Mouse (Mus musculus) CH12.LX (cell line): ENCODE measurements around the gene Prr5l. TPM values are rescaled to one million over a fixed set of nuclear protein-coding genes. Genes with fewer than 3 reads are reported as not detected.

ENCODE experiments used
- DNase-seq: peaks from one replicate; pipeline ENCODE4 v3.0.0-alpha.2; 2013; ENCODE audit errors: extremely low read depth
- H3K27ac ChIP-seq: 2 replicates; pipeline ENCODE4 v1.5.1; 2012; ENCODE audit warnings: low read depth, mild to moderate bottlenecking, control low read depth, moderate library complexity; ENCODE audit not compliant: insufficient read depth
- H3K27me3 ChIP-seq: replicated peaks from 2 replicates; pipeline ENCODE3; 2012; ENCODE audit warnings: inconsistent platforms
- H3K36me3 ChIP-seq, 2 experiments: replicated peaks in 1 of 2; 2 replicates each; pipeline versions ENCODE3 to v1.6.1; 2012; ENCODE audit warnings: inconsistent platforms in 1 of 2, low read length in 1 of 2, mild to moderate bottlenecking in 1 of 2, mixed read lengths in 1 of 2, moderate library complexity in 1 of 2; ENCODE audit not compliant: control insufficient read depth in 1 of 2, insufficient read depth in 1 of 2
- H3K4me1 ChIP-seq, 2 experiments: 2 replicates each; pipeline ENCODE4 v1.6.1; 2012; ENCODE audit warnings: inconsistent platforms in 1 of 2, moderate library complexity in 1 of 2; ENCODE audit not compliant: insufficient read depth in 2 of 2, control insufficient read depth in 1 of 2
- H3K4me2 ChIP-seq: 2 replicates; pipeline ENCODE4 v1.6.1; 2012; ENCODE audit warnings: low read depth, mild to moderate bottlenecking, control low read depth; ENCODE audit not compliant: poor library complexity, insufficient read depth, severe bottlenecking
- H3K4me3 ChIP-seq, 3 experiments: fragments of 150-350 bp in 1 of 3; sonication (generic) in 1 of 3; replicated peaks in 1 of 3; 2 replicates each; pipeline versions ENCODE3 to v1.5.1; 2011 to 2012; ENCODE audit warnings: low read depth in 2 of 3, low read length in 2 of 3, mild to moderate bottlenecking in 2 of 3, moderate library complexity in 2 of 3, control low read depth in 1 of 3, improper control_type of control experiment in 1 of 3, inconsistent platforms in 1 of 3, mixed read lengths in 1 of 3; ENCODE audit not compliant: poor library complexity in 1 of 3
- H3K79me2 ChIP-seq: replicated peaks from 2 replicates; pipeline ENCODE4 v1.6.1; 2012; ENCODE audit warnings: mild to moderate bottlenecking, moderate library complexity; ENCODE audit not compliant: control insufficient read depth, poor library complexity, insufficient read depth, severe bottlenecking; ENCODE audit errors: extremely low read depth
- H3K9ac ChIP-seq: 2 replicates; pipeline ENCODE4 v1.6.1; 2012; ENCODE audit warnings: low read depth, mild to moderate bottlenecking, control low read depth, moderate library complexity; ENCODE audit not compliant: insufficient read depth
- H3K9me3 ChIP-seq: replicated peaks from 2 replicates; pipeline ENCODE3; 2012; ENCODE audit warnings: low read length, inconsistent platforms, mixed read lengths
- BHLHE40 ChIP-seq: IDR thresholded peaks from 2 replicates; pipeline ENCODE4 v1.6.1; 2011; ENCODE audit warnings: mild to moderate bottlenecking, low read depth, low read length, improper control_type of control experiment
- CHD2 ChIP-seq: IDR thresholded peaks from 2 replicates; pipeline ENCODE4 v1.6.1; 2011; ENCODE audit warnings: low read length, improper control_type of control experiment
- CTCF ChIP-seq, 2 experiments: IDR thresholded peaks in 1 of 2; conservative IDR thresholded peaks in 1 of 2; 2 replicates each; pipeline ENCODE4 v1.5.1; 2011 to 2012; ENCODE audit warnings: low read depth in 2 of 2, low read length in 2 of 2, improper control_type of control experiment in 1 of 2, inconsistent platforms in 1 of 2, mild to moderate bottlenecking in 1 of 2, moderate library complexity in 1 of 2
- ELF1 ChIP-seq: IDR thresholded peaks from 2 replicates; pipeline ENCODE4 v1.6.1; 2014; ENCODE audit warnings: low read depth, mild to moderate bottlenecking, inconsistent platforms, low read length, improper control_type of control experiment
- GABPA ChIP-seq: IDR thresholded peaks from 2 replicates; pipeline ENCODE4 v1.6.1; 2012; ENCODE audit warnings: low read depth, low read length, improper control_type of control experiment, inconsistent platforms; ENCODE audit not compliant: insufficient replicate concordance
- HCFC1 ChIP-seq: IDR thresholded peaks from 2 replicates; pipeline ENCODE4 v1.6.1; 2012; ENCODE audit warnings: low read depth, mild to moderate bottlenecking, inconsistent platforms, low read length, improper control_type of control experiment
- IRF4 ChIP-seq: IDR thresholded peaks from 2 replicates; pipeline ENCODE4 v1.6.1; 2014; ENCODE audit warnings: low read depth, mild to moderate bottlenecking, inconsistent platforms, low read length, improper control_type of control experiment
- KAT2A ChIP-seq: IDR thresholded peaks from 2 replicates; pipeline ENCODE4 v1.6.1; 2012; ENCODE audit warnings: low read length, improper control_type of control experiment, inconsistent platforms; ENCODE audit not compliant: insufficient replicate concordance
- NELFE ChIP-seq: IDR thresholded peaks from 2 replicates; pipeline ENCODE4 v1.6.1; 2011; ENCODE audit warnings: low read depth, low read length, improper control_type of control experiment
- PAX5 ChIP-seq: IDR thresholded peaks from 2 replicates; pipeline ENCODE4 v1.6.1; 2012; ENCODE audit warnings: low read length, inconsistent platforms, mixed read lengths
- POLR2A ChIP-seq: IDR thresholded peaks from 2 replicates; pipeline ENCODE4 v1.6.1; 2011; ENCODE audit warnings: low read depth, mild to moderate bottlenecking, improper control_type of control experiment, low read length
- POLR2AphosphoS2 ChIP-seq: IDR thresholded peaks from 2 replicates; pipeline ENCODE4 v1.6.1; 2011; ENCODE audit warnings: low read depth, low read length, improper control_type of control experiment
- RAD21 ChIP-seq: IDR thresholded peaks from 2 replicates; pipeline ENCODE4 v1.6.1; 2011; ENCODE audit warnings: low read depth, mild to moderate bottlenecking, low read length, improper control_type of control experiment, moderate library complexity
- SMC3 ChIP-seq: IDR thresholded peaks from 2 replicates; pipeline ENCODE4 v1.6.1; 2011; ENCODE audit warnings: low read depth, low read length, improper control_type of control experiment
- UBTF ChIP-seq: IDR thresholded peaks from 2 replicates; pipeline ENCODE4 v1.6.1; 2012; ENCODE audit warnings: low read depth, mild to moderate bottlenecking, inconsistent platforms, low read length, improper control_type of control experiment, moderate library complexity
- USF1 ChIP-seq: IDR thresholded peaks from 2 replicates; pipeline ENCODE4 v1.6.1; 2014; ENCODE audit warnings: low read depth, mild to moderate bottlenecking, inconsistent platforms, low read length, improper control_type of control experiment
- USF2 ChIP-seq: conservative IDR thresholded peaks from 2 replicates; pipeline ENCODE4 v1.6.1; 2011; ENCODE audit warnings: low read depth, low read length, improper control_type of control experiment
- ZC3H11A ChIP-seq: IDR thresholded peaks from 2 replicates; pipeline ENCODE4 v1.6.1; 2012; ENCODE audit warnings: low read depth, mild to moderate bottlenecking, inconsistent platforms, low read length, improper control_type of control experiment
- dilution Hi-C: fragments of 300-500 bp; cut with MboI; formaldehyde crosslinking; loops from 2 replicates; pipeline ENCODE4 v1.14.3; 2020; ENCODE audit warnings: low sequenced_read_pairs; ENCODE audit not compliant: extremely low pct_unique_long_range_greater_than_20kb, extremely low pct_ligation_motif_present
- in situ Hi-C: fragments of 300-500 bp; cut with MboI; formaldehyde crosslinking; loops from 3 replicates; pipeline ENCODE4 v1.14.3; 2019; ENCODE audit warnings: low sequenced_read_pairs, low pct_ligation_motif_present, low pct_unique_long_range_greater_than_20kb, mixed read lengths
- polyA plus RNA-seq: library from polyadenylated mRNA; unstranded; fragments of >175 nt; gene quantifications from 2 replicates; pipeline ENCODE4 v1.2.1, GENCODE M21; 2012; ENCODE audit warnings: low read depth; ENCODE audit not compliant: insufficient read length
- total RNA-seq, 2 experiments: library from RNA; depleted of rRNA; stranded (reverse); fragments of 300-350 nt in 1 of 2; fragments of >200 nt in 1 of 2; gene quantifications; 2 replicates each; pipeline ENCODE4 v1.2.3; 2012 to 2014

Gene Prr5l
- total and polyA plus RNA-seq, 3 experiments: 0.21 to 0.93 TPM; not detected in 1

DNA sequence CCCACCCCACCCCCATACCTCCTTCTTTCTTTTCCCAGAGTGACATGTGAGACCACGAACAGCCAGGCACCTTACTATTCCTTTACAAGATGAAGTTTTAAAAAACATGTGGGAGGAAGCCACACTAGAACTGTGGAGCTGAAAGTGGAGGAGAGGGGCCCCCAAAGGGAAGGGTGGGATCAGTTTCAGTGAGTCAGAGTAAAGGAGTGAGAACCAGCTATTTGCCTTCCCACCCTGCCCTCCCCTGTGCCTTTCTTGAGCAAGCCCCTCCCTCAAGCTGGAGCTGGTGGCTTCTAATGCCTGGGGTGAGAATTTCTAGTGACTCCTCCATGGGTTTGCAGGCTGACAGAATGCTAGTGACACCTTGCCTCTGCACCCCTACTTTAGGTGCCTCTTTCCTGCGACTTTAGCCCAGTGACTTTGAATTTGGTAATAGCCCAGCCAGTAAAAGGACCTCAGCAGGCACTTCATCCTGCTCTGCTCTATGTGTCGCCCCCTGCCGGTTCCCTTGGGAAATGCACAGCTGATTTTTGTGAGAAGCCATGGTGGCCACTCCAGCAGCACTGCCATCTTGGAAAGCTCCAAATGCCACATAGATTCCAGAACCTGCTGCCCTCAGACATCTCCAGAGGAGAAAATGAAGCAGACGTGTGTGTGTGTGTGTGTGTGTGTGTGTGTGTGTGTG is 67.4 kb downstream of the Prr5l start:
- in situ Hi-C loops: no loop called here
- no peaks in the 10 kb centered on the region for H3K36me3 ChIP-seq
- H3K4me2 ChIP-seq: no peak overlapping the region
- H3K79me2 ChIP-seq: no peaks in the 10 kb centered on the region
- no peaks in the 10 kb centered on the region for H3K27me3 ChIP-seq
- dilution Hi-C loops: no loop called here
- H3K9ac ChIP-seq: no peak overlapping the region
- H3K4me1 ChIP-seq: peaks cover 8 to 9% of the 10 kb centered on the region in 2 experiments
- peak; percentile 46 for DNase-seq
- H3K4me3 ChIP-seq: no peak overlapping the region
- no peak overlapping the region for H3K27ac ChIP-seq
- H3K9me3 ChIP-seq: no peaks in the 10 kb centered on the region
- TF ChIP-seq SMC3 (peak; percentile 71), CTCF (conservative IDR thresholded peaks at IDR 0.05 in 1 of 2, IDR thresholded peaks at IDR 0.05 in 1 of 2; ENCODE audit: low read depth in 2 of 2, low read length in 2 of 2) (peak; percentile 71 to 74), PAX5 (no peak), RAD21 (peak; percentile 37), POLR2AphosphoS2 (no peak)

DNA sequence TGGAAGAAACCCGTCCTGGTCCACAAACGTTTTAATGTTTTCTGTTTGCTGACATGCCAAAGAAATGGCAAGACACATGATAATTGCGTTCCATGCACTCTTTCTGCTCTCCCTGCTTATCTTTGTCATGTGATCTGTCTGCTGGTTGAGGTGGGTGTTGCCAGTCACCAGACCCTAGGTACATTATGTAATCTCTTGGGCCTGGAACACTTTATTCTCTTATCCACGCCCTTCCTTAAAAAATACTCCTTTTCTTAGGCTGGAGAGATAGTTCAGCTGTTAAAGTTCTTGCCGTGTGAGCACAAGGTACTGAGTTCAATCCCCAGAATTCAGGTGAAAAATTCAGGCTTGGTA is 68.6 kb downstream of the Prr5l start:
- no peak for TF ChIP-seq ZC3H11A
- no peak for TF ChIP-seq CTCF (conservative IDR thresholded peaks at IDR 0.05 in 1 of 2, IDR thresholded peaks at IDR 0.05 in 1 of 2; ENCODE audit: low read depth in 2 of 2, low read length in 2 of 2)
- TF ChIP-seq POLR2AphosphoS2: no peak
- no peak for TF ChIP-seq UBTF
- no peak for TF ChIP-seq IRF4
- TF ChIP-seq NELFE: no peak
- TF ChIP-seq USF1: no peak
- TF ChIP-seq USF2: no peak
- no peak for TF ChIP-seq GABPA
- no peak for TF ChIP-seq POLR2A
- no peak for TF ChIP-seq SMC3
- TF ChIP-seq BHLHE40: no peak
- no peak for TF ChIP-seq KAT2A
- no peak for TF ChIP-seq ELF1
- TF ChIP-seq HCFC1: no peak
- TF ChIP-seq CHD2: no peak
- H3K27me3 ChIP-seq: peaks cover 2% of the 10 kb centered on the region

More for the DNA sequence above, 68.6 kb downstream of the Prr5l start:
- Histone ChIP-seq H3K27ac (no peak overlapping the region), H3K9me3 (no peaks in the 10 kb centered on the region), H3K4me3 (no peak overlapping the region), H3K4me1 (peaks cover 2% of the 10 kb centered on the region in 2 experiments), H3K4me2 (no peak overlapping the region), H3K36me3 (no peaks in the 10 kb centered on the region), H3K9ac (no peak overlapping the region), H3K79me2 (no peaks in the 10 kb centered on the region)
- no peak for DNase-seq
- dilution Hi-C loops (no loop called here), in situ Hi-C loops (no loop called here)
